Mouse (Mus musculus) spleen, adult 2 months (tissue): ENCODE results near the gene Tnpo2. TPM values are rescaled to one million over a fixed set of nuclear protein-coding genes. Genes with fewer than 3 reads are reported as not detected.
A peak's percentile ranks its signal among the peaks of the same experiment; 100 is the strongest.

ENCODE experiments used
- DNase-seq, 2 experiments: peaks; one replicate each; pipeline versions ENCODE4 v3.0.0 to v3.0.0-alpha.2; 2012 to 2021; ENCODE audit warnings: low spot score in 2 of 2, low read depth in 1 of 2
- H3K27ac ChIP-seq: fragments of 200-500 bp; 2 replicates; pipeline ENCODE4 v1.5.1; 2012; ENCODE audit warnings: low read length, inconsistent platforms; ENCODE audit not compliant: insufficient read depth
- H3K27me3 ChIP-seq: fragments of 200-500 bp; 2 replicates; pipeline ENCODE4 v1.6.1; 2012; ENCODE audit warnings: mild to moderate bottlenecking, moderate library complexity, low read length, inconsistent platforms; ENCODE audit not compliant: control insufficient read depth, insufficient read depth
- H3K36me3 ChIP-seq: fragments of 200-500 bp; 2 replicates; pipeline ENCODE4 v1.6.1; 2012; ENCODE audit warnings: mild to moderate bottlenecking, low read length, inconsistent platforms; ENCODE audit not compliant: control insufficient read depth, insufficient read depth
- H3K4me1 ChIP-seq: fragments of 200-500 bp; 2 replicates; pipeline ENCODE4 v1.6.1; 2011; ENCODE audit warnings: inconsistent platforms; ENCODE audit not compliant: control insufficient read depth, insufficient read depth, insufficient read length
- H3K4me3 ChIP-seq: fragments of 200-500 bp; 2 replicates; pipeline ENCODE4 v1.5.1; 2011; ENCODE audit warnings: mild to moderate bottlenecking, inconsistent platforms; ENCODE audit not compliant: insufficient read depth, insufficient read length; ENCODE audit errors: extremely low read depth
- CTCF ChIP-seq: fragments of 200-500 bp; IDR thresholded peaks from 2 replicates; pipeline ENCODE4 v1.5.1; 2011; ENCODE audit warnings: mild to moderate bottlenecking, inconsistent platforms; ENCODE audit not compliant: insufficient read depth, insufficient read length, insufficient replicate concordance; ENCODE audit errors: extremely low read depth
- POLR2A ChIP-seq: fragments of 200-500 bp; IDR thresholded peaks from 2 replicates; pipeline ENCODE4 v1.6.1; 2011; ENCODE audit warnings: low read depth, low read length, inconsistent platforms
- WGBS: fragments of 180-500 bp; shearing (Covaris S2); methylation state at CpG from one replicate; pipeline ENCODE4 v1.1.7; 2018; 5-methylcytosine and 5-hydroxymethylcytosine counted together
- polyA plus RNA-seq: library from polyadenylated mRNA; depleted of rRNA; stranded (reverse); fragments of >200 nt; gene quantifications from 2 replicates; pipeline ENCODE4 v1.2.3, GENCODE M21; 2012

Gene Tnpo2
- polyA plus RNA-seq, 1 experiment, result 40.0 TPM

DNA sequence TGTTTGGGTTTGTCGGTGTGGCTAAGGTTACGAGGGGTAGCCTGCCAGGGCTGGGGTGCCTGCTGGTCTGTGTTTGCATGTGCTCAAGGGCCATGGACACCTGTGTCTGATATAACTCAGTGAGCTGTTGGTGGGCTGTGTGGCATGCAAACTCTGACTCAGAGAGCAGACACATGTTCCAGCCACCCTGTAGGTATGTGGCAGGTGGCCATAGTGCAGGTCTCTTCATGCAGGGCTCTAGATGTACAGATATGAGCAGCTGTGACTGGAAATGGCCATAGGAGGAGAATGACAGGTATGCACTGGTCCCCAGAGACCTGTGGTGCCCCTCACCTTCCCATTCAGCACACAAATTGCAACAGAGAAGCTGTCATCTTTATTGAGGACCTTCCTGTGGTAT lies 30.4 kb downstream of the Tnpo2 start:
- Histone ChIP-seq H3K27me3 (no peaks in the 10 kb centered on the region), H3K27ac (no peak overlapping the region), H3K4me3 (no peak overlapping the region), H3K36me3 (no peaks in the 10 kb centered on the region), H3K4me1 (no peaks in the 10 kb centered on the region)
- WGBS, result 96% methylated on average over 2 of the region's 2 CpGs
- TF ChIP-seq POLR2A (no peak), CTCF (no peak)
- no peak for DNase-seq

DNA sequence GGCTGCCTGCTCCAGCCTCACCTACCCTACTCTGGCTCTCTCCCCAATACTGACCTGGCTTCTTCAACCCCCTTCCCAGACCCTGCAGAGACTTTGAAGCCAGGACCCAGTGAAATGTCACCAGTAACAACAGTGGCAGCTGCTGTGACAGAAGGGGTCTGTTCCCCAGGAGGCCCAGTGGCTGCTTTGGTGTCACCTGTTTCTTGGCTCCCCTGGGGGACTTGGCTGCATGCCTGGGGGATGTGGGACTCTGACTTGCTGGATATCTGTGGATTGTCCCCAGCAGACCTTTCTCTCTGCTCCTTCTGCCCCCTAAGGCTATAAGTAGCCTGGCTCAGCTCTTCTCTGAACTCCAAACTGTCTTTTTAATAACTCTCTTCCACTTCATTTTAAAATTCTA lies 31.3 kb downstream of the Tnpo2 start, which contains the start of gene Gm5741:
Gm5741 (minus strand) TSS at position 1 of the 400 bp plus-strand sequence.
- no peak for DNase-seq
- no peaks in the 10 kb centered on the region for H3K27me3 ChIP-seq
- H3K36me3 ChIP-seq, result no peaks in the 10 kb centered on the region
- TF ChIP-seq POLR2A (no peak), CTCF (no peak)
- no peak within 1 kb of the TSS for H3K27ac ChIP-seq
- no peak within 1 kb of the TSS for H3K4me3 ChIP-seq
- peaks cover 3% of the 10 kb centered on the region; the same call in 1 of the 2 replicates for H3K4me1 ChIP-seq

DNA sequence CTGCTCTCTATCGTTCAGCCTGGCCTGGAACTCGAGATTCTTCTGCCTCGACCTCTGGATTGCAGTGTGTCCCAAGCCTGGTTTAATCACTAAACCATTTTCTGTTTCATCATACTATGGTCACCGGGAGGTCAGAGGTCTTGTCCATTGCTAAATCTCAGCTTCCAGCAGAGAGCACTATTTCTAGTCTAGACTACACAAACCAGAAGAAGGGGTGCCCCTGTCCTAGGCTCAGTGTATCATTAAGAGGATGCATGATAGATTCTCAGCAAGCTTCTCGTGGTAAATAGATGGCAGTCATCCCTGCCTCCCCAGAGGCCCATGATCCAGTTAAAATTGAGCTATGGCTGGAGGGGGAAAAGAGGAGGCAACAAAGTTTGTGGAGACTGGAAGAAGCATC lies 34.3 kb downstream of the Tnpo2 start:
- Histone ChIP-seq H3K27me3 (no peaks in the 10 kb centered on the region), H3K4me1 (peaks cover 3% of the 10 kb centered on the region; the same call in 1 of the 2 replicates), H3K27ac (no peak overlapping the region), H3K36me3 (peaks cover 22% of the 10 kb centered on the region), H3K4me3 (peak overlapping the region; percentile 97)
- WGBS, result 84% methylated on average over 5 of the region's 5 CpGs
- DNase-seq, result no peak
- TF ChIP-seq POLR2A, result no peak
- no peak for TF ChIP-seq CTCF

DNA sequence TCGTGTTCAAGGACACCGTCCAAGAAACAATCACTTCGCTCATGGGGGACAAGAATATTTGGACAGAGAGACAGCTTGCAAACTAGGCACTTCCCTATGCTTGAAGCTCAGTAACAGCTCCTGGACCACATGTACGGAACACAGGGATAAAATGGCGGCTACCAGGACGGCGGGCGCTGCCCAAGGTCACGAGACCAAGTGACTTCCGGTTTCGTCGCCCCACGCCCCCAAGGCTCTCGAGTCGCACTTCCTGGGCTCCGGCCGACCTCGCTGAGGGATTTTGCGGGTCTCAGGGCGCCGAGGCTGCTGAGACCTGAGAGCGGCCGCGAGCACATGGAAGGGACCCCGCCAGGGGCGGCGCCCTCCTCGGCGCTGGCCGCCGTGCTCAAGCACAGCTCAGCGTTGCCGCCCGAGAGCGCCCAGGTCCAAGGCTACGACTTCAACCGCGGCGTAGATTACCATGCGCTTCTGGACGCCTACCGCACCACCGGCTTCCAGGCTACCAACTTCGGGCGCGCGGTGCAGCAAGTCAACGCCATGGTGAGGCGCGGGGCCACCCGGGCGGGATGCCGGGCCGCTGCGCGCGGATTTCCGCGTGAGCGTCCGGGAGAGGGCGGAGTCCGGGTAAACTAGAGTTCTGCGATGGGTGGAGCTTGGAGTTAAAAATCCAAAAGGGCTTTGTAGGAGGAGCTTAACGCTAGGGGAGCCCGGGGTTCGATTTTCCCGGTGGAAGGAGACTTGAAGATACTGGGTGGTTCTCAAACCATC lies 35.0 kb downstream of the Tnpo2 start, which contains the start of gene Dhps:
Dhps (plus strand) TSS at position 244 of the 768 bp plus-strand sequence.
- peak within 1 kb of the TSS; percentile 98 for H3K27ac ChIP-seq
- H3K4me3 ChIP-seq, result peak within 1 kb of the TSS; percentile 97
- H3K27me3 ChIP-seq, result no peaks in the 10 kb centered on the region
- WGBS, result under 1% methylated on average over 68 of the region's 68 CpGs
- TF ChIP-seq POLR2A (peak; percentile 87), CTCF (no peak)
- peaks cover 22% of the 10 kb centered on the region for H3K36me3 ChIP-seq
- peaks cover 3% of the 10 kb centered on the region; the same call in 1 of the 2 replicates for H3K4me1 ChIP-seq
- peak; percentile 80 to 88 for DNase-seq

DNA sequence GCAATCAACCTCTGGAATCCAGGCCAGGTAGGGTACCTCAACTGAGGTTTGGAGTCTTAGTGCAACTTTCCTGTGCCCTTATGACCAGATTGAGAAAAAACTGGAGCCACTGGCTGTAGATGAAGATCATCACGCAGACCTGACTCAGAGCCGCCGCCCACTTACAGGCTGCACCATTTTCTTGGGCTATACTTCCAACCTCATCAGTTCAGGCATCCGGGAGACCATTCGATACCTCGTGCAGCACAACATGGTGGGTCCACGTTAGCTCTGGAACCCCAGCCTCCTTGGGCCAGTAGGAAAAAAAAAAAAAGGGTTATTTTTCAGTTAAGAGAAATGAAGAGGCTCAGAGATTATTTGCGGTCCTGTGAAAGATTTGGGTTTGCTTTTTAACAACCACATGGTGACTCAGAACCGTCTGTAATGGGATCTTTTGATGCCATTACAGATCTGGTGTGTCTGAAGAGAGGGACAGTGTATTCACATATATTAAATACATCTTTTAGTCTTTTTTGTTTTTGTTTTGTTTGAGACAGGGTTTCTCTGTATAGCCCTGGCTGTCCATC lies 35.7 kb downstream of the Tnpo2 start:
- no peak for TF ChIP-seq CTCF
- no peak for TF ChIP-seq POLR2A

DNA sequence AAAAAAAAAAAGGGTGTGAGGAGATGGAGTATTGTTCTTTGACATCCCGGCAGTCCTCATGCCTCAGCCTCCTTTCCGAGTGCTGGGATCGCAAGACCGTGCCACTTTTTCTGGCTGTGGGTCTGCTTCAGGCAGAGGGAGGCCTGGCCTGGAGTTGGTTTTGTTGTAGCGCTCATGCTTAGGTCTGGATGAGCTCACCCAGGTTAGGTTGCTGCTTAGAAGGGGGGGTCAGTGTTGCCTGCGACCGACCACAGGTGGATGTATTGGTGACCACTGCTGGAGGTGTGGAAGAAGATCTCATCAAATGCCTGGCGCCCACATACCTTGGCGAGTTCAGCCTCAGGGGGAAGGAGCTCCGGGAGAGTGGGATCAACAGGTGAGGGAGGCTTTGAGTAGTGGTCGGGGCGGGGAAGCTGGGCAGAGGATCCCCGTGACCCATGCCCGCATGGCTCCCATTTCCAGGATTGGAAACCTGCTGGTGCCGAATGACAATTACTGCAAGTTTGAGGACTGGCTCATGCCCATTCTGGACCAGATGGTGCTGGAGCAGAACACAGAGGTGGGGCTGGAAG lies 36.4 kb downstream of the Tnpo2 start:
- no peak for DNase-seq
- Histone ChIP-seq H3K4me3 (no peak overlapping the region), H3K27ac (no peak overlapping the region), H3K36me3 (peaks cover 22% of the 10 kb centered on the region), H3K27me3 (no peaks in the 10 kb centered on the region), H3K4me1 (peaks cover 3% of the 10 kb centered on the region; the same call in 1 of the 2 replicates)
- whole genome bisulfite sequencing, result 93% methylated on average over 15 of the region's 15 CpGs
- no peak for TF ChIP-seq CTCF
- TF ChIP-seq POLR2A, result no peak

More for the DNA sequence above, 35.7 kb downstream of the Tnpo2 start:
- no peaks in the 10 kb centered on the region for H3K27me3 ChIP-seq
- 43% methylated on average over 9 of the region's 9 CpGs for WGBS
- no peak for DNase-seq
- H3K27ac ChIP-seq, result peak overlapping the region; percentile 98; the same call in 1 of the 2 replicates
- peaks cover 3% of the 10 kb centered on the region; the same call in 1 of the 2 replicates for H3K4me1 ChIP-seq
- peaks cover 22% of the 10 kb centered on the region for H3K36me3 ChIP-seq
- H3K4me3 ChIP-seq, result peak overlapping the region; percentile 97

DNA sequence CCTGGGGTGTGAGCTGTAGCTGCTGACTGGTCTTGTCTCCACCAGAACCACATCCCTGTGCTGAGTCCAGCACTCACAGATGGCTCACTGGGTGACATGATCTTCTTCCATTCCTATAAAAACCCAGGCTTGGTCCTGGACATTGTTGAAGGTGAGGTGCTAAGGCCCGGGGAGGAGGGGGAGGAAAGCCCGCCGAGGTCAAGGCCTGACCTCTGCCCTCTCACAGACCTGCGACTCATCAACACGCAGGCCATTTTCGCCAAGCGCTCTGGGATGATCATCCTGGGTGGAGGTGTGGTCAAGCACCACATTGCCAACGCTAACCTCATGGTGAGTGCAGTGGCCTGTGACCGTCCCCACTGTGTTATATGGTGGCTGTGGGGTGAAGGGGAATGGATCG lies 37.5 kb downstream of the Tnpo2 start:
- H3K36me3 ChIP-seq, result peaks cover 22% of the 10 kb centered on the region
- 88% methylated on average over 10 of the region's 10 CpGs for WGBS

More for the DNA sequence above, 37.5 kb downstream of the Tnpo2 start:
- TF ChIP-seq CTCF (no peak), POLR2A (no peak)
- Histone ChIP-seq H3K27me3 (no peaks in the 10 kb centered on the region), H3K4me3 (no peak overlapping the region), H3K4me1 (peaks cover 3% of the 10 kb centered on the region; the same call in 1 of the 2 replicates), H3K27ac (no peak overlapping the region)
- no peak for DNase-seq
